Mouse (Mus musculus) myocyte (in vitro differentiated cells): ENCODE results near the gene Zfp799. TPM values are rescaled to one million over a fixed set of nuclear protein-coding genes. Genes with fewer than 3 reads are reported as not detected.
"Not testable (repeated sequence)": the region's sequence is repeated elsewhere in the genome, so short reads cannot be mapped to it uniquely, and the experiment has no call there.

Experiments used
- H3K27me3 ChIP-seq: one replicate; pipeline ENCODE4 v1.6.1; 2011; ENCODE audit not compliant: control insufficient read depth, insufficient read depth, insufficient read length
- H3K36me3 ChIP-seq: one replicate; pipeline ENCODE4 v1.6.1; 2011; ENCODE audit not compliant: control insufficient read depth, insufficient read depth
- H3K4me2 ChIP-seq: one replicate; pipeline ENCODE4 v1.6.1; 2011; ENCODE audit warnings: low read depth, control low read depth
- H3K4me3 ChIP-seq: one replicate; pipeline ENCODE4 v1.5.1; 2011; ENCODE audit warnings: mild to moderate bottlenecking, control low read depth, moderate library complexity
- H3K79me2 ChIP-seq: one replicate; pipeline ENCODE4 v1.6.1; 2011; ENCODE audit not compliant: control insufficient read depth, insufficient read depth
- H3ac ChIP-seq: one replicate; pipeline ENCODE4 v1.6.1; 2011; ENCODE audit not compliant: control insufficient read depth, insufficient read length
- CEBPB ChIP-seq: IDR thresholded peaks from 2 replicates; pipeline ENCODE4 v1.6.1; 2011; ENCODE audit warnings: mild to moderate bottlenecking, moderate library complexity; ENCODE audit not compliant: poor library complexity, insufficient read depth, severe bottlenecking
- E2F4 ChIP-seq: IDR thresholded peaks from one replicate; pipeline ENCODE4 v1.6.1; 2011; ENCODE audit warnings: mild to moderate bottlenecking, control low read depth, moderate library complexity; ENCODE audit not compliant: insufficient read depth
- MAX ChIP-seq: IDR thresholded peaks from one replicate; pipeline ENCODE4 v1.6.1; 2011; ENCODE audit warnings: low read depth, mild to moderate bottlenecking, control low read depth
- MYOD1 ChIP-seq, 3 experiments: IDR thresholded peaks; one replicate each; pipeline ENCODE4 v1.6.1; 2011; ENCODE audit warnings: control low read depth in 2 of 3, low read depth in 2 of 3, mild to moderate bottlenecking in 2 of 3, moderate library complexity in 1 of 3; ENCODE audit not compliant: insufficient read length in 2 of 3, control insufficient read depth in 1 of 3
- MYOG ChIP-seq, 3 experiments: IDR thresholded peaks; one replicate each; pipeline ENCODE4 v1.6.1; 2011; ENCODE audit warnings: control low read depth in 2 of 3, low read depth in 2 of 3, mild to moderate bottlenecking in 2 of 3; ENCODE audit not compliant: insufficient read length in 2 of 3, control insufficient read depth in 1 of 3, insufficient read depth in 1 of 3
- POLR2A ChIP-seq: IDR thresholded peaks from one replicate; pipeline ENCODE4 v1.6.1; 2011; ENCODE audit warnings: low read depth, mild to moderate bottlenecking, control low read depth, moderate library complexity; ENCODE audit not compliant: insufficient read length
- POLR2AphosphoS2 ChIP-seq: IDR thresholded peaks from one replicate; pipeline ENCODE4 v1.6.1; 2011; ENCODE audit warnings: low read depth, control low read depth; ENCODE audit not compliant: insufficient read length
- REST ChIP-seq: IDR thresholded peaks from one replicate; pipeline ENCODE4 v1.6.1; 2011; ENCODE audit warnings: mild to moderate bottlenecking, control low read depth, moderate library complexity; ENCODE audit not compliant: insufficient read depth, insufficient read length
- SRF ChIP-seq: IDR thresholded peaks from one replicate; pipeline ENCODE4 v1.6.1; 2011; ENCODE audit warnings: low read depth; ENCODE audit not compliant: control insufficient read depth, insufficient read length
- TCF12 ChIP-seq: IDR thresholded peaks from one replicate; pipeline ENCODE4 v1.6.1; 2011; ENCODE audit warnings: mild to moderate bottlenecking, control low read depth; ENCODE audit not compliant: poor library complexity, insufficient read depth, severe bottlenecking
- TCF3 ChIP-seq: IDR thresholded peaks from one replicate; pipeline ENCODE4 v1.6.1; 2011; ENCODE audit warnings: low read depth, control low read depth; ENCODE audit not compliant: insufficient read length
- USF1 ChIP-seq: IDR thresholded peaks from one replicate; pipeline ENCODE4 v1.6.1; 2011; ENCODE audit warnings: low read depth, mild to moderate bottlenecking, control low read depth, moderate library complexity
- polyA plus RNA-seq: library from polyadenylated mRNA; unstranded; fragments of >200 nt; fragmentation: generic; extraction: Trizol; gene quantifications from one replicate; pipeline ENCODE4 v1.2.1, GENCODE M21; 2012; ENCODE audit warnings: missing spikeins

Zfp799 gene
- polyA plus RNA-seq, 1 experiment: 1.4 TPM

DNA sequence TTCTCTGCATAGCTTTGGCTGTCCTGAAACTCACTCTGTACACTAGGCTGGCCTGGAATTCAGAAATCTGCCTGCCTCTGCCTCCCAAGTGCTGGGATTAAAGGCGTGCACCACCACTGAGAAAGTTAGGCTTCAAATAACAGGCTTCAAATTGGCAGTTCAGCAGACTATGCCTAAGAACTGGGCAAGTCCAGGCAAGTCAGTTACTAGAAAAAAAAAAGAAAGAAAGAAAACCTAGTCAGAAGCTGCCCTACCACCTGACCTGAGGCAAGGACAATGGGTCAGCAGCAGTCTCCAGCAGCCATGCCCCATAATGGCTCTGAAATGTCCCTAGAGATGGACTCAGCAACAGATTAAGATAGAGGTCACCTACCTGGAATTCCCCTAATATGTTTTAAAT, 41.4 kb upstream of the Zfp799 start:
- Histone ChIP-seq H3K4me3 (no peak overlapping the region), H3K27me3 (no peaks in the 10 kb centered on the region), H3K79me2 (no peaks in the 10 kb centered on the region), H3K4me2 (no peak overlapping the region), H3K36me3 (no peaks in the 10 kb centered on the region), H3ac (no peak overlapping the region)
- no peak for TF ChIP-seq MYOG (IDR thresholded peaks at IDR 0.05; ENCODE audit: control insufficient read depth in 1 of 3, insufficient read depth in 1 of 3, insufficient read length in 2 of 3, low read depth in 2 of 3)
- TF ChIP-seq TCF12: no peak
- TF ChIP-seq CEBPB: no peak
- no peak for TF ChIP-seq E2F4
- TF ChIP-seq USF1: no peak
- TF ChIP-seq POLR2AphosphoS2: no peak
- no peak for TF ChIP-seq REST
- no peak for TF ChIP-seq SRF
- no peak for TF ChIP-seq MYOD1 (IDR thresholded peaks at IDR 0.05; ENCODE audit: control insufficient read depth in 1 of 3, insufficient read length in 2 of 3, low read depth in 2 of 3)
- no peak for TF ChIP-seq POLR2A
- TF ChIP-seq TCF3: no peak
- no peak for TF ChIP-seq MAX

DNA sequence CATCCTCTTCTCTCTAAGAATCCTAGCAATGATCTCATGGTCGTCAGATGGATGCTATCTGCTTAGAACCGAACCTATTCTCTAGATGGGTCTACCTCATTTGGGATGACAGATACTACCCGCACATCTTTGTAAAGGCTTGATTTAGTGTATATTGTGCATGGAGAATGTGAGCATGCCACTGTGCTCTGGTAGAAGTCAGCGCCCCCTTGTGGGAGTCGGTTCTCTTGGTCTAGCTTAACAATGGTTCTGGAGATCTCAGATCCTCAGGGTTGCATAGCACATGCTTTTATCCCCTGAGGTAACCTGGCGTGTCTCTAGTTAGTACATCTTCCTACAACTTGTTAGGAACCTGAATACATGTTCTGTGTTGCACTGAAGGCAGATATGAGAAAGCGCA, 37.2 kb upstream of the Zfp799 start:
- not testable (repeated sequence) for H3K79me2 ChIP-seq, H3K4me2 ChIP-seq, H3ac ChIP-seq, H3K36me3 ChIP-seq, H3K4me3 ChIP-seq, H3K27me3 ChIP-seq

DNA sequence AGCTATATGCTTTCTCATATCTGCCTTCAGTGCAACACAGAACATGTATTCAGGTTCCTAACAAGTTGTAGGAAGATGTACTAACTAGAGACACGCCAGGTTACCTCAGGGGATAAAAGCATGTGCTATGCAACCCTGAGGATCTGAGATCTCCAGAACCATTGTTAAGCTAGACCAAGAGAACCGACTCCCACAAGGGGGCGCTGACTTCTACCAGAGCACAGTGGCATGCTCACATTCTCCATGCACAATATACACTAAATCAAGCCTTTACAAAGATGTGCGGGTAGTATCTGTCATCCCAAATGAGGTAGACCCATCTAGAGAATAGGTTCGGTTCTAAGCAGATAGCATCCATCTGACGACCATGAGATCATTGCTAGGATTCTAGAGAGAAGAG, 26.7 kb upstream of the Zfp799 start:
- not testable (repeated sequence) for H3K79me2 ChIP-seq

DNA sequence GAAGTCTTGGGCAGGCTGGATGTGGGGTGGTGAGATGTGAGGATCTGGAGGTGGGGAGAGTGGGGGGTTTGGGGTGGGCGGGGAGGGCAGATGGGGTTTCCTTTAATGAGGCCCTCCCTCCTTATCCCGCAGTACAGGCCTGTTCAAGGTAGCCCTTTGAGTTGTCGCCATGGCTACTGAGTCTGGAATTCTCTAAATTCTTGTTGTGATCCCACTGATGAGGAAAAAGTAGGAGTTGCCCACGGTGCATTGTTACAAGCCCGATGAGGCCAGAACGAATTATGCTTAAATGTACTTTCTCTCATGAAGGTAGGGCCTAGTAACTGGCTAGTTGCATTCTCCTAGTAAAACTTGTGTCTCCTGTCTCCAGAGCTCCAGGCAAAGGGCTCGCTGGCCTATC, 21.5 kb upstream of the Zfp799 start:
- TF ChIP-seq TCF12 (no peak), MYOD1 (IDR thresholded peaks at IDR 0.05; ENCODE audit: control insufficient read depth in 1 of 3, insufficient read length in 2 of 3, low read depth in 2 of 3) (no peak), POLR2A (no peak), REST (no peak), CEBPB (no peak), TCF3 (no peak), SRF (no peak), E2F4 (no peak), POLR2AphosphoS2 (no peak), MYOG (IDR thresholded peaks at IDR 0.05; ENCODE audit: control insufficient read depth in 1 of 3, insufficient read depth in 1 of 3, insufficient read length in 2 of 3, low read depth in 2 of 3) (no peak), USF1 (no peak), MAX (no peak)
- H3K4me2 ChIP-seq: no peak overlapping the region
- no peaks in the 10 kb centered on the region for H3K27me3 ChIP-seq
- H3K79me2 ChIP-seq: no peaks in the 10 kb centered on the region
- no peaks in the 10 kb centered on the region for H3K36me3 ChIP-seq
- H3ac ChIP-seq: no peak overlapping the region
- no peak overlapping the region for H3K4me3 ChIP-seq

More for the DNA sequence above, 26.7 kb upstream of the Zfp799 start:
- not testable (repeated sequence) for H3K4me2 ChIP-seq, H3K27me3 ChIP-seq, H3ac ChIP-seq, H3K4me3 ChIP-seq, H3K36me3 ChIP-seq

DNA sequence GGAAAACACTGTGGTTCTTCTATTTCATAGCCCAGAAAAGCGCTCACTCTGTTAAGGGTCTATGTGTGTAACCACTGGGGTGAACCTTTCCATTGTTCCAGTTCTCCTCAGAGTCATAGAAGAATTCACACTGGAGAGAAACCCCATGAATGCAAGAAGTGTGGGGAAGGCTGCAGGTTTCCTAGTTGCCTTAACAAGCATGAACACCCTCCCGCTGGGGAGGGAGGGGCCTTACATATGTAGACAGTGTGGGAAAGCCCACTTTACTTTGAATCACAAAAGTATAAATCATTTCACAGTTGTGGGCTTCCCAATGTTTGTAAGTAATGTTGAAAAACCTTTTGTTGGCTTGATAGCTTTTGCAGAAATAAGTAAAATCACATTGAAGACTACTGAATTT, 11.3 kb upstream of the Zfp799 start:
- TF ChIP-seq TCF3: no peak
- no peak for TF ChIP-seq USF1
- TF ChIP-seq MYOD1 (IDR thresholded peaks at IDR 0.05; ENCODE audit: control insufficient read depth in 1 of 3, insufficient read length in 2 of 3, low read depth in 2 of 3): no peak
- no peak for TF ChIP-seq E2F4
- no peak for TF ChIP-seq POLR2A
- no peak for TF ChIP-seq POLR2AphosphoS2
- TF ChIP-seq MYOG (IDR thresholded peaks at IDR 0.05; ENCODE audit: control insufficient read depth in 1 of 3, insufficient read depth in 1 of 3, insufficient read length in 2 of 3, low read depth in 2 of 3): no peak
- no peak overlapping the region for H3ac ChIP-seq
- no peak overlapping the region for H3K4me2 ChIP-seq
- H3K79me2 ChIP-seq: no peaks in the 10 kb centered on the region
- no peaks in the 10 kb centered on the region for H3K36me3 ChIP-seq
- H3K4me3 ChIP-seq: no peak overlapping the region
- no peaks in the 10 kb centered on the region for H3K27me3 ChIP-seq
